ENCODE assay signal across 14 mouse cellular contexts in genomic region chr9:40400854-40401253, GRCm38 (mm10).
"Had no signal": no experiment of that assay in that cellular context is flagged by ENCODE, and none has a peak within 500 bp of the region (broad histone marks: within the 10 kb centered on the region; RNA-seq: fewer than 3 reads in every experiment).

No protein-coding gene starts in this region.

- H3K9ac ChIP-seq: limb, embryonic 12.5 days; liver, embryonic 13.5 days; liver, postnatal 0 days; lung, embryonic 15.5 days; midbrain, embryonic 13.5 days; neural tube, embryonic 15.5 days had no signal

- H3K27ac ChIP-seq: limb, embryonic 12.5 days; liver, embryonic 13.5 days; lung, embryonic 15.5 days; macrophage; midbrain, embryonic 13.5 days; neural tube, embryonic 15.5 days had no signal

- H3K9me3 ChIP-seq: limb, embryonic 12.5 days; liver, embryonic 13.5 days; lung, embryonic 15.5 days; midbrain, embryonic 13.5 days; neural tube, embryonic 15.5 days had no signal

- H3K4me3 ChIP-seq: limb, embryonic 12.5 days; liver, embryonic 13.5 days; lung, embryonic 15.5 days; midbrain, embryonic 13.5 days; myocyte; neural tube, embryonic 15.5 days had no signal

- H3K27me3 ChIP-seq: liver, embryonic 13.5 days; lung, embryonic 15.5 days; midbrain, embryonic 13.5 days; neural tube, embryonic 15.5 days had no signal

- H3K4me2 ChIP-seq: limb, embryonic 12.5 days; liver, embryonic 13.5 days; lung, embryonic 15.5 days; midbrain, embryonic 13.5 days; neural tube, embryonic 15.5 days had no signal

- DNase-seq: layer of hippocampus, adult 9-11 months; liver; liver, embryonic 13.5 days; liver, postnatal 0 days; lung, postnatal 14 days; right cerebral cortex, adult 18-20 months; right cerebral cortex, postnatal 25 days; thymus, postnatal 36 days had no signal

- H3K4me1 ChIP-seq: limb, embryonic 12.5 days; liver, embryonic 13.5 days; lung, embryonic 15.5 days had no signal

- ATAC-seq: liver, postnatal 0 days; midbrain, embryonic 13.5 days had no signal

- H3K36me3 ChIP-seq: limb, embryonic 12.5 days; liver, embryonic 13.5 days; lung, embryonic 15.5 days; midbrain, embryonic 13.5 days; neural tube, embryonic 15.5 days had no signal
